Mouse (Mus musculus): Measurements from ENCODE around the gene Jade2. TPM values are rescaled to one million over a fixed set of nuclear protein-coding genes. Genes with fewer than 3 reads are reported as not detected.
A peak's percentile ranks its signal among the peaks of the same experiment; 100 is the strongest.

The Jade2 gene
- polyA plus RNA-seq, 1 experiment from 2014 or later = 1.7 TPM

DNA sequence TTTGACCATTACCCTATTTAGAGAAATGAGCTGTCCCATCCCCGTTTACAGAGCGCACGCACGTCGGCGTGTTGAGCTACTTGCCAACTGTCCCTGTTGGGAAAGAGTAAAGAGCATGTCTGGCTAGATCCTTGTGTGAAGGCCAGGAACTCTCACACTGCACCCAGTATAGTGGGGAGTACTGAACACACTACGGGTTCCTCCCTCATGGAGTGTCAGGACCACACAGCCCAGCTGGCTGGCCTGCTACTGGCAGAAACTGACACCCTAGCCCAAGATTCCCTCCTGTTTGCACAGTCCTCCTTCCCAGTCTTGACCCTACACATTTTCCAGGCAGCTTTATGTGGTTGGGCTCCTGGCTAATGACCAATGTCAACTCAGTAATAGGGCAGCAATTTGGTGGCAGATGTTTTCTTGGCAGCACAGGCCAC, 5.3 kb downstream of the Jade2 start:
- no peak overlapping the region for H3K4me3 ChIP-seq (replicated peaks; ENCODE audit: low read length)
- H3K9me3 ChIP-seq (replicated peaks; ENCODE audit: control insufficient read depth, low read length) = no peaks in the 10 kb centered on the region
- ATAC-seq (ENCODE audit: insufficient read depth, low FRiP score) = no peak
- no peaks in the 10 kb centered on the region for H3K27me3 ChIP-seq (ENCODE audit: control insufficient read depth, insufficient read depth, low read length)
- H3K4me1 ChIP-seq (ENCODE audit: control insufficient read depth, insufficient read depth, low read length) = peaks cover 24% of the 10 kb centered on the region
- 0 out of 2 replicates have a peak overlapping the region, but pooled peaks have one; percentile 33 for H3K27ac ChIP-seq (ENCODE audit: low read length)
- H3K4me2 ChIP-seq (ENCODE audit: low read depth, low read length) = no peak overlapping the region
- no peaks in the 10 kb centered on the region for H3K36me3 ChIP-seq (ENCODE audit: control insufficient read depth, insufficient read depth, low read length)
- 73% methylated on average over 7 of the region's 7 CpGs for WGBS
- H3K9ac ChIP-seq (ENCODE audit: low read length) = no peak overlapping the region

GRCm38 (mm10) chr11:51850741-51851330, 6.6 kb downstream of the Jade2 start:
- peaks cover 24% of the 10 kb centered on the region for H3K4me1 ChIP-seq (ENCODE audit: control insufficient read depth, insufficient read depth, low read length)
- WGBS = 72% methylated on average over 11 of the region's 11 CpGs
- no peak overlapping the region for H3K4me2 ChIP-seq (ENCODE audit: low read depth, low read length)
- H3K27ac ChIP-seq (ENCODE audit: low read length) = no peak overlapping the region
- no peak for ATAC-seq (ENCODE audit: insufficient read depth, low FRiP score)
- H3K9ac ChIP-seq (ENCODE audit: low read length) = no peak overlapping the region
- H3K4me3 ChIP-seq (replicated peaks; ENCODE audit: low read length) = no peak overlapping the region
- no peaks in the 10 kb centered on the region for H3K9me3 ChIP-seq (replicated peaks; ENCODE audit: control insufficient read depth, low read length)
- H3K27me3 ChIP-seq (ENCODE audit: control insufficient read depth, insufficient read depth, low read length) = no peaks in the 10 kb centered on the region
- H3K36me3 ChIP-seq (ENCODE audit: control insufficient read depth, insufficient read depth, low read length) = no peaks in the 10 kb centered on the region

GRCm38 (mm10) chr11:51848324-51848723, 9.1 kb downstream of the Jade2 start:
- no peak overlapping the region for H3K9ac ChIP-seq (ENCODE audit: low read length)
- H3K27ac ChIP-seq (ENCODE audit: low read length) = no peak overlapping the region
- WGBS = 85% methylated on average over 3 of the region's 3 CpGs
- H3K9me3 ChIP-seq (replicated peaks; ENCODE audit: control insufficient read depth, low read length) = no peaks in the 10 kb centered on the region
- no peak overlapping the region for H3K4me2 ChIP-seq (ENCODE audit: low read depth, low read length)
- no peak overlapping the region for H3K4me3 ChIP-seq (replicated peaks; ENCODE audit: low read length)
- no peaks in the 10 kb centered on the region for H3K27me3 ChIP-seq (ENCODE audit: control insufficient read depth, insufficient read depth, low read length)
- H3K4me1 ChIP-seq (ENCODE audit: control insufficient read depth, insufficient read depth, low read length) = peaks cover 10% of the 10 kb centered on the region; the same call in 1 of the 2 replicates
- ATAC-seq (ENCODE audit: insufficient read depth, low FRiP score) = no peak
- H3K36me3 ChIP-seq (ENCODE audit: control insufficient read depth, insufficient read depth, low read length) = no peaks in the 10 kb centered on the region

DNA sequence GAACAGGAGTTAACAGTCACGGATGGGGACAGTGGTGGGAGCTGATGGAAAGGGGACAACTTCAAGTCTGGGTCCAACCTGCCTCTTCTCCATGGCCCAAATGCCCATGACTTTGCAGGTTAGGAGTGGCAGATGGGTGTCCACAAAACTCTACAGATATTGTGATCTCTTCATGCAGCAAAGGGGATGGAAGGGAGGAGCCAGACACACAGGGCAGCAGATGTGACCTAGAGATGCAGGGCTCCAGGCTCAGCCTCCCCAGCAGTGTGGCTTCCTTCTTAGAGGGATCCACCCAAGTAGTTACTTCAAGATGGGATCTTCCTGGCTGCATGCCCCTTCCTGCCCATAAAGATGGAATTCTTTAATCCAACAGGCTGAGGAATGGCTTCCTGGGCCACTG, 9.6 kb downstream of the Jade2 start:
- no peaks in the 10 kb centered on the region for H3K9me3 ChIP-seq (replicated peaks; ENCODE audit: control insufficient read depth, low read length)
- H3K27ac ChIP-seq (ENCODE audit: low read length) = no peak overlapping the region
- H3K4me2 ChIP-seq (ENCODE audit: low read depth, low read length) = no peak overlapping the region
- ATAC-seq (ENCODE audit: insufficient read depth, low FRiP score) = no peak
- no peak overlapping the region for H3K4me3 ChIP-seq (replicated peaks; ENCODE audit: low read length)
- H3K27me3 ChIP-seq (ENCODE audit: control insufficient read depth, insufficient read depth, low read length) = no peaks in the 10 kb centered on the region
- 91% methylated on average over 1 of the region's 1 CpGs for WGBS
- no peak overlapping the region for H3K9ac ChIP-seq (ENCODE audit: low read length)
- no peaks in the 10 kb centered on the region for H3K36me3 ChIP-seq (ENCODE audit: control insufficient read depth, insufficient read depth, low read length)
- peaks cover 10% of the 10 kb centered on the region; the same call in 1 of the 2 replicates for H3K4me1 ChIP-seq (ENCODE audit: control insufficient read depth, insufficient read depth, low read length)

- no peak overlapping the region for H3K9ac ChIP-seq (ENCODE audit: low read length)
- no peak overlapping the region for H3K4me2 ChIP-seq (ENCODE audit: low read depth, low read length)
- H3K27ac ChIP-seq (ENCODE audit: low read length) = no peak overlapping the region
- H3K9me3 ChIP-seq (replicated peaks; ENCODE audit: control insufficient read depth, low read length) = no peaks in the 10 kb centered on the region
- H3K36me3 ChIP-seq (ENCODE audit: control insufficient read depth, insufficient read depth, low read length) = no peaks in the 10 kb centered on the region
- H3K4me3 ChIP-seq (replicated peaks; ENCODE audit: low read length) = no peak overlapping the region
- WGBS = 88% methylated on average over 16 of the region's 16 CpGs
- no peak for ATAC-seq (ENCODE audit: insufficient read depth, low FRiP score)
- H3K27me3 ChIP-seq (ENCODE audit: control insufficient read depth, insufficient read depth, low read length) = no peaks in the 10 kb centered on the region
- 0 out of 2 replicates have a peak, but pooled peaks cover 2% of the 10 kb centered on the region for H3K4me1 ChIP-seq (ENCODE audit: control insufficient read depth, insufficient read depth, low read length)
Observed at GRCm38 (mm10) chr11:51845981-51846883, 11.2 kb downstream of the Jade2 start.

DNA sequence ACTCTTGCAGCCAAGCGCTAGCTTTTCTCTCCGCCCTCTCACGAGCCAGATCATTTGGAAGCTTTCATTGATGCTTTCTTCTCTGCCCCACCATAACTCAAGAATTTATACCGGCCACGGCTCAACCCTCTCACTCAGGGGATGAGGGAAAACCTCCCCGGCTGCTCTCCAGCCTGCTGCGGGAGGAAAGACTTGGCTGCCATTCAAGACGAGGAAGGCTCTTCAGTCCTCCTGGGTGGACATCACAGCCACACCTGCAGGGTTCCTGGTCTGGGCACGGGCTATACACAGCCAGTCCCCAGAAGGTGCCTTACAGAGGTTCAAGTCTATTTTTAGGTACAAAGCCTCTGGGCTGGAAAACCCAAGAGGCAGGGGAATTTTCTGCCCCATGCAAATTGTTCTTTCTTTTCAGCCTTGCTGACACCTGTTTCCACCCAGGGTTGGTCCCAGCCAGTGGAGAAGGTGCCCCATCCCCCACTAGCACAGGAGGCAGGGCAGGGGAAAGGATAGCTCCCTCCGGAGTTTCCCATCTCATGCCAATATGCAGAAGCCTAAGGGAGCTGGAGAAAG, 12.8 kb downstream of the Jade2 start:
- 61% methylated on average over 10 of the region's 10 CpGs for WGBS
- Histone ChIP-seq H3K4me1 (ENCODE audit: control insufficient read depth, insufficient read depth, low read length) (peaks cover 7% of the 10 kb centered on the region; the same call in 1 of the 2 replicates), H3K27ac (ENCODE audit: low read length) (no peak overlapping the region), H3K27me3 (ENCODE audit: control insufficient read depth, insufficient read depth, low read length) (no peaks in the 10 kb centered on the region), H3K4me3 (replicated peaks; ENCODE audit: low read length) (no peak overlapping the region), H3K4me2 (ENCODE audit: low read depth, low read length) (no peak overlapping the region), H3K36me3 (ENCODE audit: control insufficient read depth, insufficient read depth, low read length) (no peaks in the 10 kb centered on the region), H3K9ac (ENCODE audit: low read length) (no peak overlapping the region), H3K9me3 (replicated peaks; ENCODE audit: control insufficient read depth, low read length) (no peaks in the 10 kb centered on the region)
- ATAC-seq (ENCODE audit: insufficient read depth, low FRiP score) = no peak

DNA sequence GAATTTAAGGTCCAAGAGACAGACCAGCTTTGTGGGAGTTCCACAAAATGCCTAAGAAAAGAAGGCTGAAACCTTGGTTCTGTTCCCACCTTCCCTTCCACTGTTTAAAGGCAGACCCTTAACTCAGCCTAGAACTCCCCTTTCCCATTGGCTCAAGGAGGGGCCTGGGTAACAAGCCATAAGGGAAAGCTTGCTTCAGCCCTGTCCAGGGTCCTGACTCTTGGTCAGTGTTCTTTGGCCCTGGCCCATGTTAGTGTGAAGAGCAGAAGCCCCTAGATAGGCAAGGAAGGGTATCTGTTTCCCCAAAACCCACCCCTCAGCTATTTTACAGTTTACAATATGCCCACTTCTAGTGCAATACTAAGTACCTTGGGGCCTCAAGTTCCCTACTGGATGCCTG, 13.6 kb downstream of the Jade2 start:
- Histone ChIP-seq H3K4me3 (replicated peaks; ENCODE audit: low read length) (no peak overlapping the region), H3K9me3 (replicated peaks; ENCODE audit: control insufficient read depth, low read length) (no peaks in the 10 kb centered on the region), H3K36me3 (ENCODE audit: control insufficient read depth, insufficient read depth, low read length) (no peaks in the 10 kb centered on the region), H3K4me1 (ENCODE audit: control insufficient read depth, insufficient read depth, low read length) (peaks cover 7% of the 10 kb centered on the region; the same call in 1 of the 2 replicates), H3K27ac (ENCODE audit: low read length) (no peak overlapping the region), H3K27me3 (ENCODE audit: control insufficient read depth, insufficient read depth, low read length) (no peaks in the 10 kb centered on the region), H3K9ac (ENCODE audit: low read length) (no peak overlapping the region), H3K4me2 (ENCODE audit: low read depth, low read length) (no peak overlapping the region)
- ATAC-seq (ENCODE audit: insufficient read depth, low FRiP score) = no peak

DNA sequence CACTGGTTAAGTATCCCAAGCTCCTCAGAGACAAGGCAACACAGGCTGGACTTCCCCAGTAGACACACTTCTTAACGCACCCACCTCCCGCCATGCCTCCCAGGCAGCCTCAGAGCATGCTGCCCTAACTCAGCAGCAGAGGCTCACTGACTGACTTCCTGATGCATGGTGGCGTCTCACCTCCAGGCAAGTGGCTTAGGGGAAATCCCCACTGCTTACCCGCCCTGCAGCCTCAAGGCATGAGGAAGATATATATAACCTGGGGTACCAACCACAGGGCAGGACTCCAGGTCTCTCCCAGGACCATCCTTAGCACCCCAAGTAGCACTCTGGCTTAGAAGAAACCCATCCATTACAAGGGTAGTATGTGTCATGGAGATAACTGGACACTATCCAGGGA, 14.3 kb downstream of the Jade2 start:
- Histone ChIP-seq H3K4me3 (replicated peaks; ENCODE audit: low read length) (no peak overlapping the region), H3K4me1 (ENCODE audit: control insufficient read depth, insufficient read depth, low read length) (peaks cover 7% of the 10 kb centered on the region; the same call in 1 of the 2 replicates), H3K27me3 (ENCODE audit: control insufficient read depth, insufficient read depth, low read length) (no peaks in the 10 kb centered on the region), H3K36me3 (ENCODE audit: control insufficient read depth, insufficient read depth, low read length) (no peaks in the 10 kb centered on the region), H3K9ac (ENCODE audit: low read length) (no peak overlapping the region), H3K9me3 (replicated peaks; ENCODE audit: control insufficient read depth, low read length) (no peaks in the 10 kb centered on the region), H3K4me2 (ENCODE audit: low read depth, low read length) (no peak overlapping the region), H3K27ac (ENCODE audit: low read length) (no peak overlapping the region)
- WGBS = 87% methylated on average over 4 of the region's 4 CpGs
- ATAC-seq (ENCODE audit: insufficient read depth, low FRiP score) = no peak

GRCm38 (mm10) chr11:51841149-51841548, 16.3 kb downstream of the Jade2 start:
- no peak overlapping the region for H3K27ac ChIP-seq (ENCODE audit: low read length)
- ATAC-seq (ENCODE audit: insufficient read depth, low FRiP score) = peak; percentile 49; the same call in 1 of the 2 replicates
- WGBS = 36% methylated on average over 9 of the region's 9 CpGs

More at GRCm38 (mm10) chr11:51841149-51841548, 16.3 kb downstream of the Jade2 start:
- peaks cover 7% of the 10 kb centered on the region; the same call in 1 of the 2 replicates for H3K4me1 ChIP-seq (ENCODE audit: control insufficient read depth, insufficient read depth, low read length)
- no peaks in the 10 kb centered on the region for H3K36me3 ChIP-seq (ENCODE audit: control insufficient read depth, insufficient read depth, low read length)
- no peak overlapping the region for H3K4me3 ChIP-seq (replicated peaks; ENCODE audit: low read length)
- H3K4me2 ChIP-seq (ENCODE audit: low read depth, low read length) = no peak overlapping the region
- no peaks in the 10 kb centered on the region for H3K27me3 ChIP-seq (ENCODE audit: control insufficient read depth, insufficient read depth, low read length)
- no peaks in the 10 kb centered on the region for H3K9me3 ChIP-seq (replicated peaks; ENCODE audit: control insufficient read depth, low read length)
- H3K9ac ChIP-seq (ENCODE audit: low read length) = no peak overlapping the region

All from stomach, embryonic 16.5 days (tissue).